Mouse (Mus musculus) hindbrain, embryonic 16.5 days (tissue): Measurements from ENCODE around the gene Cap2. TPM values are rescaled to one million over a fixed set of nuclear protein-coding genes. Genes with fewer than 3 reads are reported as not detected.

ENCODE experiments used
- polyA plus RNA-seq: library from polyadenylated mRNA; unstranded; fragments of >200 nt; fragmentation: Nextera tagmentation; extraction: Ambion mirVana; gene quantifications from 2 replicates; pipeline ENCODE4 v1.2.1, GENCODE M21; 2015

Cap2 gene
- polyA plus RNA-seq, 1 experiment from 2014 or later: 12.9 TPM

Other genes with a start within 250 kb of the Cap2 start
- 0.11 and 0.23 TPM in 2 replicates for gene Stmnd1, start 228.1 kb upstream of the Cap2 start, polyA plus RNA-seq
- 2.4 and 2.8 TPM in 2 replicates for gene Rbm24, start 83.4 kb upstream of the Cap2 start, polyA plus RNA-seq
- gene Fam8a1, start 167.7 kb downstream of the Cap2 start, polyA plus RNA-seq: 10.8 and 13.6 TPM in 2 replicates
- 15.3 and 15.9 TPM in 2 replicates for gene Nup153, start 226.1 kb downstream of the Cap2 start, polyA plus RNA-seq